Comparison of ENCODE assay signal across 31 mouse cellular contexts in genomic region chr5:45932970-45933369, GRCm38 (mm10).
DNase-seq lines count a peak whose midpoint lies in the region; ATAC-seq lines count a peak whose summit lies in the region.
"Had no signal": no experiment of that assay in that cellular context is flagged by ENCODE, and none has a peak within 500 bp of the region (broad histone marks: within the 10 kb centered on the region; RNA-seq: fewer than 3 reads in every experiment).

No protein-coding gene starts in this region.

- intact Hi-C loops in heart, postnatal 25 days (cut with DNase I) = no loop called here
- intact Hi-C loops in left cerebral cortex, postnatal 14 days (cut with DNase I) = no loop called here

- H3K36me3 ChIP-seq in midbrain, embryonic 11.5 days (ENCODE audit: control insufficient read depth, insufficient read depth, low read length) = no peaks in the 10 kb centered on the region
- no peaks in the 10 kb centered on the region for H3K36me3 ChIP-seq in midbrain, embryonic 10.5 days
- no peaks in the 10 kb centered on the region for H3K36me3 ChIP-seq in forebrain, embryonic 16.5 days (ENCODE audit: control insufficient read depth, insufficient read depth)
- H3K36me3 ChIP-seq in midbrain, embryonic 15.5 days (replicated peaks) = no peaks in the 10 kb centered on the region
- H3K36me3 ChIP-seq: embryonic facial prominence, embryonic 12.5 days; heart, embryonic 13.5 days; hindbrain, embryonic 10.5 days; intestine, embryonic 15.5 days; limb, embryonic 12.5 days; liver, embryonic 15.5 days; neural tube, embryonic 15.5 days; stomach, embryonic 15.5 days had no signal

- no peaks in the 10 kb centered on the region for H3K27me3 ChIP-seq in midbrain, embryonic 11.5 days (ENCODE audit: control insufficient read depth, insufficient read depth, low read length)
- no peaks in the 10 kb centered on the region for H3K27me3 ChIP-seq in midbrain, embryonic 10.5 days (ENCODE audit: low read depth, poor library complexity, severe bottlenecking)
- no peaks in the 10 kb centered on the region for H3K27me3 ChIP-seq in forebrain, embryonic 16.5 days (replicated peaks; ENCODE audit: control insufficient read depth, insufficient read depth, low read length)
- H3K27me3 ChIP-seq in midbrain, embryonic 15.5 days (replicated peaks) = no peaks in the 10 kb centered on the region
- H3K27me3 ChIP-seq: embryonic facial prominence, embryonic 12.5 days; heart, embryonic 13.5 days; intestine, embryonic 15.5 days; limb, embryonic 12.5 days; liver, embryonic 15.5 days; megakaryocyte, embryonic 14.5 days; neural tube, embryonic 15.5 days; stomach, embryonic 15.5 days had no signal

- no peak for DNase-seq in midbrain, embryonic 11.5 days (ENCODE audit: low spot score, missing footprints)
- no peak for DNase-seq in midbrain, embryonic 10.5 days (ENCODE audit: low spot score)
- no peak for DNase-seq in heart, postnatal 25 days (ENCODE audit: low spot score)
- no peak for DNase-seq in left cerebral cortex, postnatal 14 days (ENCODE audit: low spot score in 2 of 2)
- DNase-seq: adrenal gland, adult 2 months; adrenal gland, postnatal 36 days; B cell, adult 2 months; cerebellum, adult 2 months; cerebellum, postnatal 25 days; heart, adult 2 months; heart, postnatal 10 days; kidney, adult 2 months; kidney, postnatal 4 days; layer of hippocampus, postnatal 36 days; lung, postnatal 4 days; retina, postnatal 1 day; right cerebral cortex, postnatal 14 days had no signal

- no peak overlapping the region for H3K27ac ChIP-seq in midbrain, embryonic 11.5 days (ENCODE audit: low read depth, low read length)
- no peak overlapping the region for H3K27ac ChIP-seq in midbrain, embryonic 10.5 days (replicated peaks)
- H3K27ac ChIP-seq in forebrain, embryonic 16.5 days (ENCODE audit: low read length) = no peak overlapping the region
- 0 out of 2 replicates have a peak overlapping the region, but pooled peaks have one; percentile 15 for H3K27ac ChIP-seq in midbrain, embryonic 15.5 days
- H3K27ac ChIP-seq: embryonic facial prominence, embryonic 12.5 days; heart, adult 2 months; heart, embryonic 13.5 days; hindbrain, embryonic 10.5 days; intestine, embryonic 15.5 days; limb, embryonic 12.5 days; liver, embryonic 15.5 days; neural tube, embryonic 15.5 days; stomach, embryonic 15.5 days had no signal

- H3K9me3 ChIP-seq in midbrain, embryonic 11.5 days (ENCODE audit: control insufficient read depth, low read length) = no peaks in the 10 kb centered on the region
- H3K9me3 ChIP-seq in midbrain, embryonic 10.5 days (replicated peaks) = no peaks in the 10 kb centered on the region
- no peaks in the 10 kb centered on the region for H3K9me3 ChIP-seq in forebrain, embryonic 16.5 days (ENCODE audit: control insufficient read depth, low read length)
- H3K9me3 ChIP-seq in midbrain, embryonic 15.5 days = no peaks in the 10 kb centered on the region
- H3K9me3 ChIP-seq: embryonic facial prominence, embryonic 12.5 days; heart, embryonic 13.5 days; hindbrain, embryonic 10.5 days; intestine, embryonic 15.5 days; limb, embryonic 12.5 days; liver, embryonic 15.5 days; megakaryocyte, embryonic 14.5 days; neural tube, embryonic 15.5 days; stomach, embryonic 15.5 days had no signal

- H3K4me1 ChIP-seq in midbrain, embryonic 11.5 days (ENCODE audit: control insufficient read depth, insufficient read depth, low read length) = no peaks in the 10 kb centered on the region
- H3K4me1 ChIP-seq in midbrain, embryonic 10.5 days = no peaks in the 10 kb centered on the region
- H3K4me1 ChIP-seq in forebrain, embryonic 16.5 days (replicated peaks; ENCODE audit: control insufficient read depth, insufficient read depth, low read length) = peaks cover 3% of the 10 kb centered on the region; the same call in 1 of the 2 replicates
- H3K4me1 ChIP-seq in midbrain, embryonic 15.5 days = peaks cover 9% of the 10 kb centered on the region; the same call in 1 of the 2 replicates
- H3K4me1 ChIP-seq: embryonic facial prominence, embryonic 12.5 days; heart, embryonic 13.5 days; hindbrain, embryonic 10.5 days; intestine, embryonic 15.5 days; limb, embryonic 12.5 days; liver, embryonic 15.5 days; megakaryocyte, embryonic 14.5 days; neural tube, embryonic 15.5 days; stomach, embryonic 15.5 days had no signal

- WGBS in midbrain, embryonic 11.5 days = 71% methylated on average over 4 of the region's 4 CpGs
- 79% methylated on average over 4 of the region's 4 CpGs for WGBS in midbrain, embryonic 10.5 days
- 44% methylated on average over 4 of the region's 4 CpGs for WGBS in forebrain, embryonic 16.5 days
- 32% methylated on average over 4 of the region's 4 CpGs for WGBS in midbrain, embryonic 15.5 days

- H3K4me3 ChIP-seq in midbrain, embryonic 11.5 days (ENCODE audit: low read depth, low read length) = no peak overlapping the region
- no peak overlapping the region for H3K4me3 ChIP-seq in midbrain, embryonic 10.5 days
- no peak overlapping the region for H3K4me3 ChIP-seq in forebrain, embryonic 16.5 days (replicated peaks; ENCODE audit: low read length)
- H3K4me3 ChIP-seq in midbrain, embryonic 15.5 days = no peak overlapping the region
- H3K4me3 ChIP-seq: embryonic facial prominence, embryonic 12.5 days; heart, adult 2 months; heart, embryonic 13.5 days; hindbrain, embryonic 10.5 days; intestine, embryonic 15.5 days; limb, embryonic 12.5 days; liver, embryonic 15.5 days; megakaryocyte, embryonic 14.5 days; neural tube, embryonic 15.5 days; stomach, embryonic 15.5 days had no signal

- H3K9ac ChIP-seq in midbrain, embryonic 11.5 days (ENCODE audit: low read length) = no peak overlapping the region
- no peak overlapping the region for H3K9ac ChIP-seq in forebrain, embryonic 16.5 days (replicated peaks; ENCODE audit: low read depth, low read length)
- H3K9ac ChIP-seq in midbrain, embryonic 15.5 days = no peak overlapping the region
- H3K9ac ChIP-seq: embryonic facial prominence, embryonic 12.5 days; heart, embryonic 13.5 days; intestine, embryonic 15.5 days; limb, embryonic 12.5 days; liver, embryonic 15.5 days; neural tube, embryonic 15.5 days; stomach, embryonic 15.5 days had no signal

- no peak overlapping the region for H3K4me2 ChIP-seq in midbrain, embryonic 11.5 days
- H3K4me2 ChIP-seq in forebrain, embryonic 16.5 days (ENCODE audit: low read length) = no peak overlapping the region
- no peak overlapping the region for H3K4me2 ChIP-seq in midbrain, embryonic 15.5 days
- H3K4me2 ChIP-seq: embryonic facial prominence, embryonic 12.5 days; heart, embryonic 13.5 days; intestine, embryonic 15.5 days; limb, embryonic 12.5 days; liver, embryonic 15.5 days; neural tube, embryonic 15.5 days; stomach, embryonic 15.5 days had no signal

- peak; percentile 70; the same call in 1 of the 2 replicates for ATAC-seq in midbrain, embryonic 11.5 days (ENCODE audit: low FRiP score)
- peak; percentile 58; the same call in 1 of the 2 replicates for ATAC-seq in forebrain, embryonic 16.5 days
- ATAC-seq in midbrain, embryonic 15.5 days (replicated peaks) = peak; percentile 66
- ATAC-seq: activated CD4-positive, CD25-positive, alpha-beta regulatory T cell, adult 4 months; hindbrain, embryonic 16.5 days; intestine, embryonic 15.5 days; lung, postnatal 0 days had no signal
